Comparison of ENCODE assay signal across 8 mouse cellular contexts in the genomic region with DNA sequence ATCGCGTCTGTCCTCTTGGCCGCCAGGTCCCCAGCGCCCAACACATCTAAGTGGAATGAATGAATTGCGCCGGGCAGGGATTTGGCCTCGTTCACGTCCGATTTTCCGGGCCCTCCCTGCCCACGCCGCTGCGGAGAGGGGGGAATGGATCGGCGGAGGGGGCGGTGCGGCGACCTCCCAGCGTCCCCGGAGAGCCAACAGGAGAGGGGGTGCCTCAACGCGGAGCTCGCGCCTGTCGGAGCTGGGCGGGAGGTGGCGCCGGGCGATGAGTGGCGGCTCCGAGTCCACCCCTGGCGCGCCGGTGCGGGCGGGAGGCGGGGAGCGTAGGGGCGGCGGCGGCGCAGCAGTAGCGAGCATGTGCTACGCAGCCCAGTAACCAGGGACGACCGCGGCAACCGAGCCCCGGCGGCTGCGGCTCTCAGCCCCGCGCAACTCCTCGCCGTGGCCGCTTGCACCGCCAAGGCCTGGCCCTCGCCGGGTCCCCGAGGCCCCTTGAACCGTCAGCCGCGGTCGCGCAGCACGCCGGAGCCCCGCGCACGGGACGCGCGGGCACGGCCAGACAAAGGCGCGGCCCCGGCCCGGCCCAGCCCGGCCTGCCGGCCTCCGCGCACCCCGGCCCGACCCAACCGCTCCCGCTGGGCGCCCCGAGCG. TPM values are rescaled to one million over a fixed set of nuclear protein-coding genes. Genes with fewer than 3 reads are reported as not detected.
DNase-seq lines count a peak whose midpoint lies in the region; ATAC-seq and TF ChIP-seq lines count a peak whose summit lies in the region.

A gene (plus strand): TSS at position 333 of the 651 bp plus-strand sequence.

- H3K4me1 ChIP-seq in bone marrow macrophage, adult 2 months (ENCODE audit: control insufficient read depth, insufficient read depth, low read length): peaks cover 9% of the 10 kb centered on the region
- H3K4me1 ChIP-seq in forebrain, embryonic 11.5 days (replicated peaks; ENCODE audit: control insufficient read depth, insufficient read depth, low read length): peaks cover 11% of the 10 kb centered on the region
- peaks cover 37 to 59% of the 10 kb centered on the region in 2 experiments for H3K4me1 ChIP-seq in heart, embryonic 14.5 days (ENCODE audit: control insufficient read depth in 2 of 2, insufficient read depth in 2 of 2, low read length in 2 of 2)
- H3K4me1 ChIP-seq in kidney, embryonic 16.5 days (ENCODE audit: insufficient read depth, low read length): peaks cover 59% of the 10 kb centered on the region
- no peaks in the 10 kb centered on the region for H3K4me1 ChIP-seq in liver, adult 2 months (ENCODE audit: control insufficient read depth, insufficient read depth, low read length)
- peaks cover 19% of the 10 kb centered on the region; the same call in 1 of the 2 replicates for H3K4me1 ChIP-seq in midbrain, postnatal 0 days (ENCODE audit: insufficient read depth, low read length)

- H3K9me3 ChIP-seq in forebrain, embryonic 11.5 days (ENCODE audit: control insufficient read depth, low read length): no peaks in the 10 kb centered on the region
- no peaks in the 10 kb centered on the region for H3K9me3 ChIP-seq in heart, embryonic 14.5 days (ENCODE audit: control insufficient read depth, low read length)
- no peaks in the 10 kb centered on the region for H3K9me3 ChIP-seq in kidney, embryonic 16.5 days (ENCODE audit: low read length)
- H3K9me3 ChIP-seq in midbrain, postnatal 0 days (ENCODE audit: low read length): no peaks in the 10 kb centered on the region

- TF ChIP-seq CTCF in C2C12 (IDR thresholded peaks at IDR 0.05; ENCODE audit: control insufficient read depth, insufficient read depth, insufficient read length): peak; percentile 2
- no peak for TF ChIP-seq CTCF in bone marrow macrophage, adult 2 months (IDR thresholded peaks at IDR 0.05; ENCODE audit: low read depth, low read length)
- TF ChIP-seq CTCF in liver, adult 2 months (IDR thresholded peaks at IDR 0.05; ENCODE audit: low read depth, low read length): no peak
- peak; percentile 30; the same call in 1 of the 2 replicates for TF ChIP-seq CTCF in midbrain, postnatal 0 days (IDR thresholded peaks at IDR 0.05)

- peak; percentile 81 for ATAC-seq in forebrain, embryonic 11.5 days (replicated peaks; ENCODE audit: low FRiP score)
- ATAC-seq in heart, embryonic 14.5 days (ENCODE audit: insufficient number of reproducible peaks, insufficient read depth, low FRiP score, low read depth): peak; percentile 74
- ATAC-seq in kidney, embryonic 16.5 days (ENCODE audit: low FRiP score, low TSS enrichment): peak; percentile 81
- ATAC-seq in midbrain, postnatal 0 days (ENCODE audit: low FRiP score): peak; percentile 85

- no peaks in the 10 kb centered on the region for H3K27me3 ChIP-seq in C2C12 (ENCODE audit: control insufficient read depth, insufficient read depth, insufficient read length)
- H3K27me3 ChIP-seq in forebrain, embryonic 11.5 days (ENCODE audit: control insufficient read depth, insufficient read depth, low read length): peaks cover 6% of the 10 kb centered on the region
- 0 out of 2 replicates have a peak, but pooled peaks cover 5% of the 10 kb centered on the region for H3K27me3 ChIP-seq in heart, embryonic 14.5 days (ENCODE audit: control insufficient read depth, insufficient read depth, low read length)
- no peaks in the 10 kb centered on the region for H3K27me3 ChIP-seq in kidney, embryonic 16.5 days (ENCODE audit: insufficient read depth, low read length)
- peaks cover 15% of the 10 kb centered on the region for H3K27me3 ChIP-seq in liver, adult 2 months (ENCODE audit: control insufficient read depth, insufficient read depth, low read length)
- no peaks in the 10 kb centered on the region for H3K27me3 ChIP-seq in midbrain, postnatal 0 days (ENCODE audit: insufficient read depth, low read length)

- peaks cover 44% of the 10 kb centered on the region for H3K79me3 ChIP-seq in C2C12 (ENCODE audit: low read depth)

- peak within 1 kb of the TSS; percentile 68 for H3K4me3 ChIP-seq in C2C12 (ENCODE audit: insufficient read depth, poor library complexity, severe bottlenecking)
- H3K4me3 ChIP-seq in bone marrow macrophage, adult 2 months (ENCODE audit: insufficient read depth, low read length): peak within 1 kb of the TSS; percentile 73
- H3K4me3 ChIP-seq in forebrain, embryonic 11.5 days (ENCODE audit: low read depth, low read length): peak within 1 kb of the TSS; percentile 85
- H3K4me3 ChIP-seq in heart, embryonic 14.5 days (ENCODE audit: control insufficient read depth in 1 of 2, insufficient read depth in 1 of 2, low read depth in 1 of 2, low read length in 2 of 2): peak within 1 kb of the TSS; percentile 69 to 89
- peak within 1 kb of the TSS; percentile 87 for H3K4me3 ChIP-seq in kidney, embryonic 16.5 days (ENCODE audit: low read length)
- peak within 1 kb of the TSS; percentile 56; the same call in 1 of the 2 replicates for H3K4me3 ChIP-seq in liver, adult 2 months (ENCODE audit: insufficient read depth, low read depth, low read length)
- H3K4me3 ChIP-seq in midbrain, postnatal 0 days (ENCODE audit: low read depth, low read length): peak within 1 kb of the TSS; percentile 98

- H3K36me3 ChIP-seq in C2C12 (ENCODE audit: control insufficient read depth, insufficient read depth): peaks cover 26% of the 10 kb centered on the region
- H3K36me3 ChIP-seq in forebrain, embryonic 11.5 days (ENCODE audit: control insufficient read depth, insufficient read depth, low read length): no peaks in the 10 kb centered on the region
- peaks cover 16% of the 10 kb centered on the region for H3K36me3 ChIP-seq in heart, embryonic 14.5 days (ENCODE audit: control insufficient read depth, insufficient read depth, low read length)
- H3K36me3 ChIP-seq in kidney, embryonic 16.5 days (ENCODE audit: insufficient read depth, low read length): no peaks in the 10 kb centered on the region; the same call in 1 of the 2 replicates
- H3K36me3 ChIP-seq in liver, adult 2 months (ENCODE audit: control insufficient read depth, insufficient read depth, low read length): no peaks in the 10 kb centered on the region
- peaks cover 5% of the 10 kb centered on the region; the same call in 1 of the 2 replicates for H3K36me3 ChIP-seq in midbrain, postnatal 0 days (ENCODE audit: insufficient read depth, low read length)

- DNase-seq in forebrain, embryonic 11.5 days (ENCODE audit: low spot score): peak; percentile 83
- no peak for DNase-seq in liver, adult 2 months (ENCODE audit: extremely low read depth, low read depth, low spot score)
- DNase-seq in midbrain, postnatal 0 days (ENCODE audit: low spot score): peak; percentile 81
- DNase-seq in thymus, postnatal 0 days (ENCODE audit: low spot score): peak; percentile 40

- under 1% methylated on average over 69 of the region's 89 CpGs for WGBS in forebrain, embryonic 11.5 days
- under 1% methylated on average over 63 of the region's 89 CpGs for WGBS in heart, embryonic 14.5 days
- under 1% methylated on average over 78 of the region's 89 CpGs for WGBS in kidney, embryonic 16.5 days
- 2% methylated on average over 89 of the region's 89 CpGs for WGBS in liver, adult 2 months
- under 1% methylated on average over 67 of the region's 89 CpGs for WGBS in midbrain, postnatal 0 days

- H3K79me2 ChIP-seq in C2C12 (ENCODE audit: control insufficient read depth, insufficient read depth): peaks cover 46% of the 10 kb centered on the region
- H3K79me2 ChIP-seq in liver, adult 2 months (ENCODE audit: control insufficient read depth, insufficient read depth, low read length): no peaks in the 10 kb centered on the region

- peak within 1 kb of the TSS; percentile 97 for H3ac ChIP-seq in C2C12 (ENCODE audit: control insufficient read depth, insufficient read length, low read depth)

- TF ChIP-seq POLR2A in bone marrow macrophage, adult 2 months (IDR thresholded peaks at IDR 0.05; ENCODE audit: borderline replicate concordance, low read depth, low read length): no peak
- TF ChIP-seq POLR2A in liver, adult 2 months (IDR thresholded peaks at IDR 0.05; ENCODE audit: extremely low read depth, insufficient read depth, low read length): no peak

- no peak within 1 kb of the TSS for H3K27ac ChIP-seq in bone marrow macrophage, adult 2 months (ENCODE audit: insufficient read depth, low read depth, low read length)
- peak within 1 kb of the TSS; percentile 60 for H3K27ac ChIP-seq in forebrain, embryonic 11.5 days (ENCODE audit: low read depth, low read length)
- H3K27ac ChIP-seq in heart, embryonic 14.5 days (replicated peaks in 1 of 2; ENCODE audit: control insufficient read depth in 1 of 2, insufficient read depth in 1 of 2, low read depth in 2 of 2, low read length in 2 of 2): peak within 1 kb of the TSS; percentile 44 to 89
- H3K27ac ChIP-seq in kidney, embryonic 16.5 days (ENCODE audit: low read length): peak within 1 kb of the TSS; percentile 64
- no peak within 1 kb of the TSS for H3K27ac ChIP-seq in liver, adult 2 months (replicated peaks; ENCODE audit: insufficient read depth, low read depth, low read length)
- H3K27ac ChIP-seq in midbrain, postnatal 0 days (ENCODE audit: low read depth, low read length): peak within 1 kb of the TSS; percentile 84

- peak within 1 kb of the TSS; percentile 97 for H3K9ac ChIP-seq in forebrain, embryonic 11.5 days (ENCODE audit: low read length)
- H3K9ac ChIP-seq in heart, embryonic 14.5 days (ENCODE audit: low read length): peak within 1 kb of the TSS; percentile 96
- peak within 1 kb of the TSS; percentile 96 for H3K9ac ChIP-seq in kidney, embryonic 16.5 days (replicated peaks; ENCODE audit: low read length)
- H3K9ac ChIP-seq in liver, adult 2 months (ENCODE audit: low read depth, low read length): peak within 1 kb of the TSS; percentile 61
- H3K9ac ChIP-seq in midbrain, postnatal 0 days (replicated peaks; ENCODE audit: low read length, poor library complexity, severe bottlenecking): peak within 1 kb of the TSS; percentile 97

- peak within 1 kb of the TSS; percentile 87 for H3K4me2 ChIP-seq in forebrain, embryonic 11.5 days (ENCODE audit: low read depth, low read length, severe bottlenecking)
- H3K4me2 ChIP-seq in heart, embryonic 14.5 days (ENCODE audit: low read length): peak within 1 kb of the TSS; percentile 80
- peak within 1 kb of the TSS; percentile 98 for H3K4me2 ChIP-seq in kidney, embryonic 16.5 days (replicated peaks; ENCODE audit: low read depth, low read length)
- peak within 1 kb of the TSS; percentile 83 for H3K4me2 ChIP-seq in midbrain, postnatal 0 days (ENCODE audit: low read depth, low read length, poor library complexity, severe bottlenecking)

RNA-seq across cellular contexts. Expression of the gene that starts here (rescaled TPM):
- polyA plus RNA-seq in C2C12 (2012; fragmentation: generic; extraction: Trizol): 58.6 TPM
- polyA plus RNA-seq in bone marrow macrophage, adult 2 months (2012; ENCODE audit: insufficient read depth, insufficient read length, missing spikeins): 1.3 and 2.5 TPM in 2 replicates
- 65.6 and 69.2 TPM in 2 replicates for polyA plus RNA-seq in forebrain, embryonic 11.5 days (2014; fragmentation: Nextera tagmentation; extraction: Ambion mirVana)
- 51.7 and 52.2 TPM in 2 replicates for polyA plus RNA-seq in heart, embryonic 14.5 days (2014; fragmentation: Nextera tagmentation; extraction: Ambion mirVana)
- 37.9 and 41.5 TPM in 2 replicates for polyA plus RNA-seq in kidney, embryonic 16.5 days (2015; fragmentation: Nextera tagmentation; extraction: Ambion mirVana)
- total RNA-seq in liver, adult 2 months (2014; rRNA removed): 0.07 and 0.09 TPM in 2 replicates
- polyA plus RNA-seq in liver, adult 2 months (2012; rRNA removed): 0.07 and 0.11 TPM in 2 replicates
- total RNA-seq in midbrain, postnatal 0 days (2014; rRNA removed): 190 and 202 TPM in 2 replicates
- 181 and 183 TPM in 2 replicates for polyA plus RNA-seq in midbrain, postnatal 0 days (2015; fragmentation: Nextera tagmentation; extraction: Ambion mirVana)
- 6.3 and 6.7 TPM in 2 replicates for polyA plus RNA-seq in thymus, postnatal 0 days (2015; fragmentation: Nextera tagmentation; extraction: Ambion mirVana)

Comparison
In these comparisons a context has a peak if more than half of its experiments do, and no peak if none do; other contexts are left out.
1. RNA of the gene that starts here (total RNA-seq): 190 to 202 TPM in midbrain, postnatal 0 days; 0.07 to 0.09 TPM in liver, adult 2 months; every median in the first group is over 100 times any median in the second.
2. CTCF ChIP-seq: peak in C2C12 (single experiment) and midbrain, postnatal 0 days (single experiment); none in bone marrow macrophage, adult 2 months (single experiment) and liver, adult 2 months (single experiment).
3. H3K27ac ChIP-seq: peak in forebrain, embryonic 11.5 days (single experiment), heart, embryonic 14.5 days (2 of 2), kidney, embryonic 16.5 days (single experiment) and midbrain, postnatal 0 days (single experiment); none in bone marrow macrophage, adult 2 months (single experiment) and liver, adult 2 months (single experiment).
4. Peak in every context shown above with its lines, with median percentiles within 50 percentile points of each other: H3K4me3 ChIP-seq, ATAC-seq, H3K4me2 ChIP-seq and H3K9ac ChIP-seq.